Mouse (Mus musculus) urinary bladder, postnatal 10 days (tissue): ENCODE data around the gene Gm6176.
"Not testable (repeated sequence)": the region's sequence is repeated elsewhere in the genome, so short reads cannot be mapped to it uniquely, and the experiment has no call there.

Experiments
- DNase-seq: peaks from one replicate; pipeline ENCODE4 v3.0.0; 2022; ENCODE audit warnings: low spot score

The Gm6176 gene

DNA sequence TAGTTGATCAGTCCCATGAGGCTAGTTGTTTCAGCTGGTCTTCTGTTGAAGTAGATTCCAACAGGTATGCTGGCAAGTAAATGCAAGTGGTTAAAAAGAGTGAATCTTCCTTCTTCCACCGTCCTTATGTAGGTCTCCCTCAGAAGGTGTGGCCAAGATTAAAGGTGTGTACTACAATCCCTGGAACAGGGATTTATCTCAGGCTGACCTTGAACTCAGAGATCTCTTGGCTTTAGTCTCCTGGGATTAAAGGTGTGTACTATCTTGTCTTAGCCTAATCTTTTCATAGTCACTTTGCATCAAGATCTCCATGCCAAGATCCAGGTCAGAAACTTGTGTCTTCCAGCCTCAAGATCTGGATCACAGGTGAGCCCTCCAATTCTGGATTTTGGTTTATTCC lies at the start of gene Gm6176:
Gene Gm6176, minus strand, starts transcription at position 101 of the 400 bp plus-strand sequence.
- DNase-seq = not testable (repeated sequence)

DNA sequence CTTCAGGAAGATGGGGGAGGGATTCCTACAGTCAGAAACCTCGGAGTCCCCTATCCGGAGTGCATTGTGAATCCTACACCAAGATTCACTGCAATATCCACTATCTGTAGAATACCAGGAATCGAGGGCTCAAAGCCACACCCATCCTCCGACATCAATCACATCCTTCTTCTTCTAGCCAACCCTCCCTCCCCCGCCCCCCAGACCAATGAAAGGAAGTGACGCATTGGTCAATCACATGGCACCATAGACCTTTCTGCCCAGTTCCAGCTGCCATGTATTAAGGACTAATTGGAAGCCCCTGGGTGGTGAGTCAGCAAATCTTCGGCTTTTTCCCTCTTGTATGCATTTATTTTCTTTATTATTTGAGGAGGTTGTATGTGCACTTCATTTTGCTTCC lies 12.7 kb upstream of the Gm6176 start, which contains the start of gene Vmn1r139:
Gene Vmn1r139, plus strand, starts transcription at position 301 of the 400 bp plus-strand sequence.
- not testable (repeated sequence) for DNase-seq

DNA sequence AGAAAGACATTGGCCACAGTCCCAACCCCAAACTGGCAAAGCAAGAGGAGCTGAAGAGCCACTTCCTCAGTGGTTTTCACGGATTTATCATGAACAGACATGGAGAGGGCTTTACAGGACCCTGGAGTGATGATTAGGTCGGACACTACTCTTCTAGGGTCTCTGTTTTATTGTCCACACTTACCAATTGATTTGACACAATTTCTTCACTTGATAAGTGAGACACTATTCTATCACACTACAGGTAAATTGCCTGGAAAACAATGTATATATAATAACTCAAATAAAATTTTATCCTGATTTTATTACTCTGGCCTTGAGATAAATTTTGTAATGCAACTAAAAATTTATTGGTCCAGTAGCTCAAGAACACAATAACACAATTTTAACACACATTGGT lies 27.3 kb downstream of the Gm6176 start, which contains the start of gene Vmn1r138:
Gene Vmn1r138, minus strand, starts transcription at position 101 of the 400 bp plus-strand sequence.
- not testable (repeated sequence) for DNase-seq
